Mouse (Mus musculus): Measurements from ENCODE around the gene S1pr5. TPM values are rescaled to one million over a fixed set of nuclear protein-coding genes. Genes with fewer than 3 reads are reported as not detected.

S1pr5 gene
- polyA plus RNA-seq, 1 experiment: 3.6 TPM

DNA sequence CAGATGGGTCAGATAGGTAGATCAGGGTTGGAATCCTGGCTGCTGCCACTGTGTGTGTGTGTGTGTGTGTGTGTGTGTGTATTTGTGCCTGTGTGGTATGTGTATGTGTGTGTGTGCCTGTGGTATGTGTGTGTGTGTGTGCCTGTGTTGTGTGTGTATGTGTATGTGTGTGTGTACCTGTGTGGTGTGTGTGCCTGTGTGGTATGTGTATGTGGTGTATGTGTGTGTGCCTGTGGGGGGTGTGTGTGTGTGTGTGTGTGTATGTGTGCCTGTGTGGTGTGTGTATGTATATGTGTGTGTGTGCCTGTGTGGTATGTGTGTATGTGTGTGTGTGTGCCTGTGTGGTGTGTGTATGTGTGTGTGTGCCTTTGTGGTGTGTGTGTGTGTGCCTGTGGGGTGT is 6.4 kb upstream of the S1pr5 start:
- Histone ChIP-seq H3K4me3 (ENCODE audit: insufficient read depth, low read depth, low read length) (no peak overlapping the region), H3K27ac (replicated peaks; ENCODE audit: low read depth, low read length) (no peak overlapping the region), H3K4me1 (ENCODE audit: control insufficient read depth, insufficient read depth, insufficient read length, low read length) (peaks cover 5% of the 10 kb centered on the region; the same call in 1 of the 2 replicates)

DNA sequence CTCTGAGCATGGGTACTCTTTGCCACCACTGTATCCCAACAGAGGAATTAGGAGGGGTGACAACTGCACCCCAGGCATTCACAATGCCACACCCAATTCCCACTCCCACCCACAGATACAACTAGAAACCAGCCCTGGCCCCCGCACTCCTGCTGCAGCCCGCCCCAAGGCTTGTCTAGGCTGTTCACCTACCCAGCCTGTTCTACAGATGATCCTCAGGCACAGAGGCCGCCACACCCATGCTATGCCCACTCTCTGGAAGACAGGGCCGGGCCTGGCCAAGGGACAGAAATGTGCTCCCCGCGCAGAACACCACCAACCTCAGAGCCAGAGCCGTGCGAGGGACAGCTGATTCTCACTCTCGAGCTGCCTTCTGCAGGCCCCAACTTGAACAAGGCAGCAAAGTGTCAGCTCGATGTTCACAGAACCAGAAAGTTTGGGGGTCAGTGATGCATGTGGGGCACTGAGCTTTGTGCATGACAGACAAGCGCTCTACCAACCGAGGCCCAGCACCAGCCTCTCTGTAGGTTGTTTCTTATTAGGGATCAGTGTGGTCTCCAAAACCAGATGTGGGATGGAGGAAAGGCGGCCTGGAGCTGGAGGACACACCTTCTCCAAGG is 3.0 kb upstream of the S1pr5 start:
- peaks cover 5% of the 10 kb centered on the region; the same call in 1 of the 2 replicates for H3K4me1 ChIP-seq (ENCODE audit: control insufficient read depth, insufficient read depth, insufficient read length, low read length)
- H3K4me3 ChIP-seq (ENCODE audit: insufficient read depth, low read depth, low read length): no peak overlapping the region
- no peak overlapping the region for H3K27ac ChIP-seq (replicated peaks; ENCODE audit: low read depth, low read length)

DNA sequence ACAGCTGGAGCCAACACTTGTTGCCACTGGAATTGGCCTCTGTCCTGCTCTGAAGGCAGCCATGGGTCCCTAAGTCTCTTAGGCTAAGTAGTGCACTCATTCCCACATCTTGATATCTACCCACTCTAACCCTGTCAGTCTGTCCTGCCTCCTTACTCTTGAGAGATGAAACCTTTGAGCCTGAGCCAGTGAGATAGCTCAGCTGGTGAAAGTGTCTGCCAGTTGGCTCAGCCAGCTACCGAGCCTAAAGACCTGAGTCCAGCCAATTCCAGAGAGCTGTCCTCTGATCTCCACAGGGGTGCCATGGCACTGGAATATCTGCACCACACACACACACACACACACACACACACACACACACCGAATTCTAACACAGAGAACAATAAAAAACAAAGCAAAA is 2.3 kb upstream of the S1pr5 start:
- no peak overlapping the region for H3K27ac ChIP-seq (replicated peaks; ENCODE audit: low read depth, low read length)
- H3K4me3 ChIP-seq (ENCODE audit: insufficient read depth, low read depth, low read length): no peak overlapping the region
- peaks cover 5% of the 10 kb centered on the region; the same call in 1 of the 2 replicates for H3K4me1 ChIP-seq (ENCODE audit: control insufficient read depth, insufficient read depth, insufficient read length, low read length)

GRCm38 (mm10) chr9:21249629-21250508 is 1.6 kb upstream of the S1pr5 start:
- peaks cover 5% of the 10 kb centered on the region; the same call in 1 of the 2 replicates for H3K4me1 ChIP-seq (ENCODE audit: control insufficient read depth, insufficient read depth, insufficient read length, low read length)
- no peak overlapping the region; the same call in 1 of the 2 replicates for H3K27ac ChIP-seq (replicated peaks; ENCODE audit: low read depth, low read length)
- H3K4me3 ChIP-seq (ENCODE audit: insufficient read depth, low read depth, low read length): no peak overlapping the region

DNA sequence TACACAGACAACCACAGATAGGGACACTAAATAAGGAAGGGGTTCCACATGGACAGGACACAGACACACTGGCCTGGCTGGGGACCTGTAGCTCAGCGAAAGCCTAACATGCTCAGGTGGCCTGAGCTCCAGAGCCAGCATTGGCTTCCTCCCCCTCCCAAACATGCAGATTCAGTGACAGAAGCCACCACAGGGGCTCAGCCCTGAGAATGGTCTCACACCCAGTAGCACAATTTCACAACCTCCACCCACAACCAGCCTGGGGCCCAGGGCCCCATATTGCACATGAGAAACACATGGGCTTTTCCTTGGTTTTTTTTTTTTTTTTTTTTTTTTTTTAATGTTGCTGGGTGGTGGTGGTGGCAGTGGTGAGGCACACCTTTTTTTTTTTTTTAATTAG is 1.9 kb downstream of the S1pr5 start:
- Histone ChIP-seq H3K27ac (replicated peaks; ENCODE audit: low read depth, low read length) (no peak overlapping the region), H3K4me1 (ENCODE audit: control insufficient read depth, insufficient read depth, insufficient read length, low read length) (peaks cover 5% of the 10 kb centered on the region; the same call in 1 of the 2 replicates), H3K4me3 (ENCODE audit: insufficient read depth, low read depth, low read length) (no peak overlapping the region)

DNA sequence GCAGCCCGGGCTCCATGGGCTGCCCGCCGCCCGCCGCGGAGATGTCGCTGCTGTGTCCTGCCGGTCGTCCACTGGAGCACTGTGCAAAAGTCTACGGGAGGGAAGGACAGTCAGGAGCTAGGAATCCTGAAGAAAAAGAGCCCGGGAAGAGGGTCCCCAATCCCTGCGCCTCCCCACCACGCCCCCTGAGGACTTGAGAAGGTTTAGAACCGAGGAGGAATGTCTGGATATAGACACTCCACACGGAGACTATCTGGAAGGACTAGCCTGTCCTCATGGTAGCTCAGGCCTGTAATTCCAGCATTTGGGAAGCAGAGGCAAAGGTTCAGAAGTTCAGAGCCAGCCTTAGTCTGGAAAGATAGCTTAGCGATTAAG is 3.1 kb downstream of the S1pr5 start:
- Histone ChIP-seq H3K4me3 (ENCODE audit: insufficient read depth, low read depth, low read length) (peak overlapping the region; percentile 47; the same call in 1 of the 2 replicates), H3K27ac (replicated peaks; ENCODE audit: low read depth, low read length) (no peak overlapping the region), H3K4me1 (ENCODE audit: control insufficient read depth, insufficient read depth, insufficient read length, low read length) (peaks cover 2% of the 10 kb centered on the region; the same call in 1 of the 2 replicates)

- H3K4me3 ChIP-seq (ENCODE audit: insufficient read depth, low read depth, low read length): peak overlapping the region; percentile 47
- H3K4me1 ChIP-seq (ENCODE audit: control insufficient read depth, insufficient read depth, insufficient read length, low read length): no peaks in the 10 kb centered on the region
- no peak overlapping the region for H3K27ac ChIP-seq (replicated peaks; ENCODE audit: low read depth, low read length)
Observed at GRCm38 (mm10) chr9:21244428-21245112, 3.7 kb downstream of the S1pr5 start.

DNA sequence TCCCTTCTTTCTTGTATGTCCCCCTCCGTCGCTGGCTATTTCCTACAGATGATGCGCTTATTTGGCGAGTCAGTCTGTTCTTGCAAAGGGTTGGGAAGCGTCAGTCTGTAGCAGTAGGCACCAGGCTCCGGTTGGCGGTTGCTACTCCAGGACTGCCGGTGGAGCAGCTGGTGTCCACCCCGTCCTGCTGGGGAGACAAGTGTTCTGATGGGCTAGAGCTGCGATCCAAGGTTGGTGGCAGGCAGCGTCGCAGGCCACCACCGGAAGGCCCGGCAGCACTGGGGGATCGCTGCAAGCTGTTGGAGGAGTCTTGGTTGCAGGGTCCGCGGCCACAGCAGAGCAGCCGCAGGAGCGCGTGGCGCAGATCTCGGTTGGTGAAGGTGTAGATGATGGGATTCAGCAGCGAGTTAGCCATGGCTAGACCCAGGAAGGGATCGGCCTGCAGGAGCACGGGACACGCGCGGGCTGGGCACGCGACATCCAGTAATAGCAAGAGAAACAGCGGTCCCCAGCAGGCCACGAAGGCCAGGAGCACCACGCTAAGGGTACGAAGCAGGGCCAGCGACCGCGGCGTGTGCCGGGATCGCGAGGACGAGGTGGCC is 4.3 kb downstream of the S1pr5 start:
- Histone ChIP-seq H3K4me3 (ENCODE audit: insufficient read depth, low read depth, low read length) (peak overlapping the region; percentile 47), H3K27ac (replicated peaks; ENCODE audit: low read depth, low read length) (no peak overlapping the region), H3K4me1 (ENCODE audit: control insufficient read depth, insufficient read depth, insufficient read length, low read length) (no peaks in the 10 kb centered on the region)

- Histone ChIP-seq H3K27ac (replicated peaks; ENCODE audit: low read depth, low read length) (no peak overlapping the region), H3K4me1 (ENCODE audit: control insufficient read depth, insufficient read depth, insufficient read length, low read length) (peaks cover 9% of the 10 kb centered on the region), H3K4me3 (ENCODE audit: insufficient read depth, low read depth, low read length) (no peak overlapping the region)
Observed at GRCm38 (mm10) chr9:21241343-21241742, 6.9 kb downstream of the S1pr5 start.

- peaks cover 9% of the 10 kb centered on the region for H3K4me1 ChIP-seq (ENCODE audit: control insufficient read depth, insufficient read depth, insufficient read length, low read length)
- peak overlapping the region; percentile 91 for H3K4me3 ChIP-seq (ENCODE audit: insufficient read depth, low read depth, low read length)
- 0 out of 2 replicates have a peak overlapping the region, but pooled peaks have one; percentile 15 for H3K27ac ChIP-seq (replicated peaks; ENCODE audit: low read depth, low read length)
Observed at GRCm38 (mm10) chr9:21239465-21239848, 8.8 kb downstream of the S1pr5 start.

DNA sequence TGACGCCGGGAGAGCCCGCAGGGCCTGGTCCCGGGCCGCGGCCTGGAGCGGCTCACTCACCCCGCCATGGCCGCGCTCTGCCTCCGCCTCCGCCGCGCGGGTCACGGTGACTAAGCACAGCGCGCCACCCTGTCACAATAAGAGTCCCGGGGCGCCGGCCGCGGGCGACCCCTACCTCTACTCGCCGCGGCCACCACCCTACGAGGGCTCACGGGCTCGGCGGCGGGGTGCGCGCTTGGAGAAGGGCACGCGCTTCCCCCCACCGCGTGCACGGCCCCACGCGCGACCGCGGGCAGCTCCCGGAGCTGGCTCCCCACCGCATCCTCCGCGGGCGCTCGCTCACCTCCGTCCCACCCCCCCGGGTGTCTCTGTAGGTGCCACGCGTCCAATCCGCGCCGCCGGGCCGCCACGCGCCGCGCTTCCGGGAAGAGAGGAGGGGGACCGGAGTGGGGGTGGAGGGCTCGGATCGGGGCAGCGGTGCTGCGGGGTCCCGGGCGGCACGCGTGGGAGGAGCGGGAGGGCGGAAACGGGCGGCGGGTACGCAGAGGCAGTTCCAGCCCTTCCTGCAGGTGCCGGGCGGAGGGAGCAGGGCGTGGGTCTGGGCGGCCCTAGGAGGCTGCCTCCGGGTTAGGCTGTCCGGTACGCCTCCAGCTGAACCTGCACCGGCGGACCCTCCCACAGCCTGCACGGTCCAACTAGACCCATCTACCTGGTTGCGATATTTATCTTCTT is 9.3 kb downstream of the S1pr5 start, which contains the start of gene Keap1:
Gene Keap1 (minus strand): TSS at position 629 of the 732 bp plus-strand sequence.
- Histone ChIP-seq H3K27ac (replicated peaks; ENCODE audit: low read depth, low read length) (peak within 1 kb of the TSS; percentile 89), H3K4me1 (ENCODE audit: control insufficient read depth, insufficient read depth, insufficient read length, low read length) (peaks cover 9% of the 10 kb centered on the region), H3K4me3 (ENCODE audit: insufficient read depth, low read depth, low read length) (peak within 1 kb of the TSS; percentile 91)

- Histone ChIP-seq H3K4me3 (ENCODE audit: insufficient read depth, low read depth, low read length) (peak overlapping the region; percentile 91), H3K27ac (replicated peaks; ENCODE audit: low read depth, low read length) (peak overlapping the region; percentile 89), H3K4me1 (ENCODE audit: control insufficient read depth, insufficient read depth, insufficient read length, low read length) (peaks cover 9% of the 10 kb centered on the region)
Observed at GRCm38 (mm10) chr9:21238004-21238732, 10.1 kb downstream of the S1pr5 start.

DNA sequence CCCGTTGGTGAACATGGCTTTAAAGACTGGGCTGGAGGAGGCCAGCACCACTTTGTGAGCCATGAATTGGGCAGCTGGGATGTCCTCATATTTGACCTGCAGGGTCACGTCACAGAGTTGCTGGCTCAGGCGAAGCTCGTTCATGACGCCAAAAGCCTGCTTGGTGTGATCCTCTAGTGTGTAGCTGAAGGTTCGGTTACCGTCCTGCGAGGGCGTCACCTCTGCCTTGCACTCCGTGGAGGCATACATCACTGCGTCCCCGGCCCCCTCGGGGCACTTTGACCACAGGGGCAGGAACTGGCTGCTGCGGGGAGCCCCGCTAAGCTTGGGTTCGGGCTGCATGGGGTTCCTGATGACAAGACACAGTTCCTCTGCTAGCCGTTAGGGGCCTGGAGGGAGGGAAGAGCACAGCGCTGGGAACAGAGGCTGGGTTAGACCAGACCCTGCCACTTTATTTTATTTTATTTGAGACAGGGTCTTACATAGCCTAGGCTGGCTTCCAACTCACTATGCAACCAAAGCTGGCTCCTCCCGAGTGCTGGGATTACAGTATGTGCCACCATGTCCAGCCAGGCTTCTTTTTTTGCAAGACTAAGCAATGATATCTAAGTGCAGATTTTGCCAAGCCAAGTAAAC is 10.8 kb downstream of the S1pr5 start:
- Histone ChIP-seq H3K4me1 (ENCODE audit: control insufficient read depth, insufficient read depth, insufficient read length, low read length) (peaks cover 9% of the 10 kb centered on the region), H3K4me3 (ENCODE audit: insufficient read depth, low read depth, low read length) (peak overlapping the region; percentile 91), H3K27ac (replicated peaks; ENCODE audit: low read depth, low read length) (peak overlapping the region; percentile 89)
